Mouse (Mus musculus): ENCODE measurements around the gene Bcl2l12. TPM values are rescaled to one million over a fixed set of nuclear protein-coding genes. Genes with fewer than 3 reads are reported as not detected.
A peak's percentile ranks its signal among the peaks of the same experiment; 100 is the strongest.

The Bcl2l12 gene
- total RNA-seq, 4 experiments from 2014 or later = 15.9 to 34.1 (median 22.1) TPM

- DNase-seq = no peak
Measured at GRCm38 (mm10) chr7:44958208-44958607, 40.3 kb downstream of the Bcl2l12 start.

DNA sequence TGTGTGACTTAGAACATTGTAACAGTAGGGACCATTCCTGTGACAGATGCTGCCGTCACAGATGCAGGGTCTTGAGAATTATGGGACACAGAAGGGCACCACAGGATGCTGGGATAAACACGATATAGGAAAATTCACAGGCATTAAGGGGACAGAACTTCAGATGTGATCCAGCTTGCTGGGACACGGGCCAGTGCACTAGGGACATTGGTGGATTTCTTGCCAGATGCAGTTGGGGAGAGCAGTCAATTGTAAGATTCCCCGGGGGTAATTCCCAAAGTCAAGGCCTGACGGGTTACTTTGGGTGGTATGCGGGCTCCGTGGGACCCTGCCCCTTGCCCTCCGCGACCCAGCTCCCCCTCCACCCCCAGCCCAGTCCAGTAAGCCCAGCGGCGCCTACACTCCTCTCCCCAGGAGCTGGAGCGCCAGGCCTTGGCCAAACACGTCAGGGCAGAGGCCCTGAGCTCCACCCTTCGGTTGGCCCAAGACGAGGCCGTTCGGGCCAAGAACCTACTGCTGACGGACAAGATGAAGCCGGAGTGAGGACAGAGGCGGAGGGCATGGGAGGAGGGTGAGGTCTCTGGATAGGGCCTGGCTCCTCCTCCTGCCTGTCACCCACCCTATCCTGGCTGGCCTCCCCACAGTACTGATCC lies 41.2 kb downstream of the Bcl2l12 start:
- DNase-seq = no peak

GRCm38 (mm10) chr7:44956266-44956665 lies 42.2 kb downstream of the Bcl2l12 start:
- DNase-seq = no peak

DNA sequence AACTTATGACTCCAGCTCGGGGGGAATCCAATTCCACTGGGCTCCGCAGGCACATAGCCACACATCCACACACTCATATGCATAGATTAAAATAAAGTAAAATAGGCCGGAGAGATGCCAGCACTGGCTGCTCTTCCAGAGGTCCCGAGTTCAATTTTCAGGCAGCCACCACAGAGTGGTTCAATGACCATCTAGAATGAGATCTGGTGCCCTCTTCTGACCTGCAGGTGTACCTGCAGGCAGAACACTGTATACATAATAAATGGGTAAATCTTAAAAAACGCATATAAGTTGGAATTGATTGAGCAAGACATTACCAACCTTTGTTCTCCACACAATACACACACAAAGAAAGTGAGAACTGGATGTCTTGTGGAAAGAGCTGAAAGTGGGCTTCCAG lies 42.9 kb downstream of the Bcl2l12 start:
- DNase-seq = no peak

DNA sequence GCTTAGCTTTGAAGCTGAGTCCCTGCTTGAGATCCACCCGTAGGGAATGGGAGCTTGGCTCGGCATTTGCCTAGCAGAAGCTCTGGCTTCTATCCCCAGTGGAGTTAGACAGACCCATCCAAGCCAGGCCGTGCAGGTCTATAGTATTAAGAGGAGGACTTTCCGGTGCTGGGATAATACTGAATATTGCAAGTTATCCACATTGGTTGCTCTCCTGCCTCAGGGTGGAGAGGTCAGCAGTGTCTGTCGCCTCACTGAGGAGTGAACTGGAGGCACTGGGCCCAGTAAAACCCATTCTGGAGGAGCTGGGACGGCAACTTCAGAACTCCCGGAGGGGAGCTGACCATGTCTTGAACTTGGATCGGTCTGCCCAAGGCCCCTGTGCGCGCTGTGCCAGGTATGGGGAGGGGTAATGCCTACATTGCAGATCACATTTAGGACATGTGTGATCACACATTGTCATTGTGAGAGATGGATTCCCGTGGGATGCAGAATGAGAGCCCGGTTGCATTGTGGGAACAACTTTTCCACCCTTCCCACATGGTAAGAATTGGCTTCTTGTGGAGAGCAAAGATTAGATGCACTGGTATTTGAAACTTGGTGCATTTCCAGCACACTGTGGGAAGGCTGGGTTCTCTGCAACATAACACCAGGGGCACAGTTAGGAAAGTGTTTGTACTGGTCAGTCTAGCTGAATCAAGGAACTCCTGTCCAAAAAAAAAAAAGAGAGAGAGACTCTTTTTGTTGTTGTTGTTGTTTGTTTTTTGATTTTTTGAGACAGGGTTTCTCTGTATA lies 44.2 kb downstream of the Bcl2l12 start:
- no peak for DNase-seq

- no peak for DNase-seq
Measured at GRCm38 (mm10) chr7:44953561-44953960, 45.0 kb downstream of the Bcl2l12 start.

DNA sequence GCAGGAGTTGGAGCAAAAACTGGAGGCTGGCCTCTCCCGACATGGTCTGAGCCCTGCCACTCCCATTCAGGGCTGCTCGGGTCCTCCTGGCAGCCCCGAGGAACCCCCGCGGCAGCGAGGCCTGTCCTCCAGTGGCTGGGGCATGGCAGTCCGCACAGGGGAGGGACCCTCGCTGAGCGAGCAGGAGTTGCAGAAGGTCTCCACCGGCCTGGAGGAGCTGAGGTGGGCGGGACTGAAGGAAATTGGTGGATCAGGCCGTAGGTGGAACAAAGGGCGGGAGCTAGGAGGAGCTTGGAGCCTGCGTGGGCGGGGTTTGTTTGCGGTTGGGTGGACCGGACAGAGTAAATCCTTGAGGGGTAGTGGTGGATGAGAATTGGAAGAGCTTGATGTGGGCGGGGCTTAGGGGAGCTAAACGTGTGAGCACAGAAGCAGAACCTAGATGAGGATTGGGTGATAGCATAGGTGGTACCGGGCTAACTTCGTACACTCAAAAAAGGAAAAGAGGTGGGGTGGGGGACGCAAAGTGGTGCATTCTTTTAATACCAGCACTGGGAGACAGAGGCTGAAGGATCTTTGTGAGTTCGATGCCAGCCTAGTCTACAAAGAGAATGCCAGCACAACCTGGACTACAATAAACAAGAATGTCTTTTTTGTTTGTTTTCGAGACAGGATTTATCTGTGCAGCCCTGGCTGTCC lies 45.8 kb downstream of the Bcl2l12 start:
- DNase-seq = peak; percentile 94

- peak; percentile 74 for DNase-seq
Measured at GRCm38 (mm10) chr7:44951960-44952359, 46.6 kb downstream of the Bcl2l12 start.

DNA sequence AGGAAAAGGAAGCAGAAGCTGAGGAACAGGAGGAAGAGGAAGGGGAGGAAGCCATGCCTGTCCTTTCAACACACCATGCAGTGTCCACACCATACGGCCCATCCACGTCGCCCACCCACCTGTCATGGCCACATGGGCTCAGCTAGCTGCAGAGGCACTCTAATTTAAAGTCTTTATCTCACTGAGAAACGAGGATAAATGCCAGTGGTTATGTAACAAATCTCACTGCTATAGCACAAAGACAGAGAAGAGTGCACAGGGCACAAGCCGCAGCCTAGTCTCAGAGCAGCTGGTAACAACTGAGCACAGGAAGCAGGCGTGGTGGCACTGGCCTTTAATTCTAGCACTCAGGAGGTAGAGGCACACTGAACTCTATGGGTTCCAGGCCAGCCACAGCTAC lies 48.6 kb downstream of the Bcl2l12 start:
- DNase-seq = no peak

DNA sequence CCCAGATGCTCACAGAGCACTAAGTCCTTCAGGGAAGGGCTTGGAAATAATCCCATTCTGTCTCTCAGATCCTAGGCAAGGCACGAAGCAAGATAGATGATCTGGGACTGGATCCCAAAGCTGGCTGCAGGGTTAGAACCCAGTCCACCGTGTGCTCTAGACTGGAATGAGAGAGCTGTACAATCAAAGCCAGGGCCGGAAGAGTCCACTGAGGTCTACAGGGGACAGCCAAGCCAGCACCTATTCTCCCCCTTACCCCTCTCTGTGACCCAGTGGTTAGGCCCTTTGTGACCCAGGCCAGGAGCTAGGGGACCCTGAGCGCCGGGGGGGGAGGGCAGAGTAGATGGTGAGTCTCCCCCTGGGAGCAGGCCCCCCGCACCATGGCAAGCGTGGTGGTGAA lies 55.6 kb downstream of the Bcl2l12 start, which contains the start of gene Tsks:
TSS of gene Tsks (plus strand) at position 301 of the 400 bp plus-strand sequence.
- no peak for DNase-seq

Small RNA genes within 50 kb of the gene (microRNA-seq; reads per million reads assigned to microRNA genes)
- 0.35 to 1.2 reads per million in 2 experiments for gene Mir7054

Other genes starting within 250 kb of the Bcl2l12 start
- 1 to 10 TPM in 1 of 4 experiments, under 1 TPM in 3; 0.35 to 1.1 (median 0.41) TPM for gene Zfp473, start 247.7 kb downstream of the Bcl2l12 start, total RNA-seq (2022)
- gene Nup62, start 182.6 kb downstream of the Bcl2l12 start, total RNA-seq (2022) = 10 to 100 TPM; 33.8 to 42.8 (median 37.8) TPM
- 1 to 10 TPM; 1.7 to 3.7 (median 2.5) TPM for gene Il4i1, start 182.3 kb downstream of the Bcl2l12 start, total RNA-seq (2022)
- gene Atf5, start 182.1 kb downstream of the Bcl2l12 start, total RNA-seq (2022) = 100 to 1,000 TPM in 1 of 4 experiments, 10 to 100 TPM in 3; 76.2 to 108 (median 82.7) TPM
- gene Akt1s1, start 149.7 kb downstream of the Bcl2l12 start, total RNA-seq (2022) = 100 to 1,000 TPM; 106 to 137 (median 120) TPM
- gene Tbc1d17, start 149.6 kb downstream of the Bcl2l12 start, total RNA-seq (2022) = 10 to 100 TPM; 69.4 to 94.9 (median 86.1) TPM
- 10 to 100 TPM; 46.6 to 56.6 (median 53.6) TPM for gene Pnkp, start 141.6 kb downstream of the Bcl2l12 start, total RNA-seq (2022)
- gene Ptov1, start 128.9 kb downstream of the Bcl2l12 start, total RNA-seq (2022) = 100 to 1,000 TPM; 273 to 304 (median 292) TPM
- 100 to 1,000 TPM in 2 of 4 experiments, 10 to 100 TPM in 2; 85.0 to 118 (median 96.5) TPM for gene Med25, start 106.0 kb downstream of the Bcl2l12 start, total RNA-seq (2022)
- 10 to 100 TPM; 27.2 to 46.8 (median 38.4) TPM for gene Fuz, start 102.6 kb downstream of the Bcl2l12 start, total RNA-seq (2022)
- gene Ap2a1, start 69.2 kb downstream of the Bcl2l12 start, total RNA-seq (2022) = 100 to 1,000 TPM in 3 of 4 experiments, 10 to 100 TPM in 1; 99.8 to 139 (median 118) TPM
- not detected for gene Tsks, start 55.5 kb downstream of the Bcl2l12 start, total RNA-seq (2022)
- gene Cpt1c, start 23.9 kb downstream of the Bcl2l12 start, total RNA-seq (2022) = 10 to 100 TPM; 13.7 to 28.4 (median 20.4) TPM
- 100 to 1,000 TPM; 221 to 296 (median 243) TPM for gene Prmt1, start 12.1 kb downstream of the Bcl2l12 start, total RNA-seq (2022)
- 100 to 1,000 TPM; 118 to 180 (median 144) TPM for gene Irf3, start 1.1 kb downstream of the Bcl2l12 start, total RNA-seq (2022)
- 100 to 1,000 TPM in 2 of 4 experiments, 10 to 100 TPM in 2; 88.5 to 120 (median 101) TPM for gene Scaf1, start 17.7 kb upstream of the Bcl2l12 start, total RNA-seq (2022)
- 100 to 1,000 TPM in 3 of 4 experiments, 10 to 100 TPM in 1; 89.6 to 138 (median 129) TPM for gene Rras, start 19.2 kb upstream of the Bcl2l12 start, total RNA-seq (2022)
- 10 to 100 TPM; 64.6 to 86.8 (median 70.0) TPM for gene Prr12, start 54.2 kb upstream of the Bcl2l12 start, total RNA-seq (2022)
- 10 to 100 TPM; 57.5 to 81.7 (median 66.6) TPM for gene Nosip, start 63.7 kb upstream of the Bcl2l12 start, total RNA-seq (2022)
- 10 to 100 TPM; 16.4 to 20.5 (median 17.1) TPM for gene Prrg2, start 64.0 kb upstream of the Bcl2l12 start, total RNA-seq (2022)
- 10 to 100 TPM; 33.1 to 51.0 (median 37.1) TPM for gene Rcn3, start 93.5 kb upstream of the Bcl2l12 start, total RNA-seq (2022)
- 100 to 1,000 TPM; 105 to 151 (median 125) TPM for gene Fcgrt, start 105.1 kb upstream of the Bcl2l12 start, total RNA-seq (2022)
- gene Rps11, start 125.7 kb upstream of the Bcl2l12 start, total RNA-seq (2022) = 1,000 to 10,000 TPM; 1,085 to 1,250 (median 1,138) TPM
- 1,000 to 10,000 TPM; 1,558 to 1,710 (median 1,647) TPM for gene Rpl13a, start 130.0 kb upstream of the Bcl2l12 start, total RNA-seq (2022)
- gene Gm45713, start 137.5 kb upstream of the Bcl2l12 start, total RNA-seq (2022) = not detected
- 10 to 100 TPM; 20.4 to 56.7 (median 39.5) TPM for gene Flt3l, start 137.7 kb upstream of the Bcl2l12 start, total RNA-seq (2022)
- gene Pih1d1, start 155.6 kb upstream of the Bcl2l12 start, total RNA-seq (2022) = 10 to 100 TPM; 58.4 to 73.0 (median 68.9) TPM
- 10 to 100 TPM; 76.3 to 79.7 (median 77.2) TPM for gene Aldh16a1, start 155.9 kb upstream of the Bcl2l12 start, total RNA-seq (2022)
- 1 to 10 TPM in 1 of 4 experiments, under 1 TPM in 3; 0.46 to 1.1 (median 0.65) TPM for gene Slc17a7, start 165.2 kb upstream of the Bcl2l12 start, total RNA-seq (2022)
- gene Gfy, start 180.9 kb upstream of the Bcl2l12 start, total RNA-seq (2022) = not detected
- gene Pth2, start 182.3 kb upstream of the Bcl2l12 start, total RNA-seq (2022) = not detected
- gene Ccdc155, start 206.2 kb upstream of the Bcl2l12 start, total RNA-seq (2022) = 1 to 10 TPM in 1 of 4 experiments, under 1 TPM in 3; 0.12 to 1.2 (median 0.29) TPM
- gene Dkkl1, start 213.4 kb upstream of the Bcl2l12 start, total RNA-seq (2022) = not detected
- 10 to 100 TPM; 10.7 to 14.1 (median 12.0) TPM for gene Tead2, start 217.0 kb upstream of the Bcl2l12 start, total RNA-seq (2022)
- 10 to 100 TPM in 1 of 4 experiments, 1 to 10 TPM in 3; 4.9 to 11.2 (median 7.0) TPM for gene Cd37, start 240.4 kb upstream of the Bcl2l12 start, total RNA-seq (2022)
- under 1 TPM in 1 of 4 experiments, not detected in 3; 0.37 TPM for gene Slc6a16, start 242.4 kb upstream of the Bcl2l12 start, total RNA-seq (2022)